Mouse (Mus musculus) large intestine, adult 2 months (tissue): ENCODE data around the gene Commd8. TPM values are rescaled to one million over a fixed set of nuclear protein-coding genes. Genes with fewer than 3 reads are reported as not detected.
"Not testable (repeated sequence)": the region's sequence is repeated elsewhere in the genome, so short reads cannot be mapped to it uniquely, and the experiment has no call there.

ENCODE experiments used
- DNase-seq: peaks from one replicate; pipeline ENCODE4 v3.0.0-alpha.2; 2012; ENCODE audit warnings: low read depth, low spot score
- WGBS: fragments of 180-500 bp; shearing (Covaris S2); methylation state at CpG from one replicate; pipeline ENCODE4 v1.1.7; 2018; 5-methylcytosine and 5-hydroxymethylcytosine counted together
- polyA plus RNA-seq: library from polyadenylated mRNA; depleted of rRNA; stranded (reverse); fragments of >200 nt; gene quantifications from 2 replicates; pipeline ENCODE4 v1.2.3, GENCODE M21; 2012

Commd8 gene
- polyA plus RNA-seq, 1 experiment = 4.8 TPM

- DNase-seq = no peak
- 28% methylated on average over 3 of the region's 3 CpGs for WGBS
Observed at GRCm38 (mm10) chr5:72172675-72173074, 4.7 kb upstream of the Commd8 start.

DNA sequence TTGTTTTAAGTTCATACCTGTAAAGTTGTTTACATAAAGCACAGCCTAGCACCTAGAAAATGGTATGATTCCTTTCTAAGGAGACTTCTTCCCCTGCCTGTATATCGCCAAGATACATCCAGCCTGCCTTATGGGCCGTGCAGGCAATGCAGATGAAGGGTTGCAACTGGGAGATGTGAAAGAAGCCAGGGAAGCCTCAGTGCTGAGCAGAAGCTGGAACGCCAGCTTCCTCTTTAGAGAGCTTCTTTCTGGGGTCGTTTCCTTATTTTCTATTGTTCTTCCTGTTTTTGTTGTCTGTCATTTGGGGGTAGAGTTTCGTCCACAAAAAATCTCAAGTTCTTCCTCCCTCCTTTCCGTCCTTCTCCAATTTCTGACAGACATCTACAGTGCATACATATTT lies 2.1 kb upstream of the Commd8 start:
- WGBS = 53% methylated on average over 6 of the region's 6 CpGs
- DNase-seq = no peak

GRCm38 (mm10) chr5:72168285-72168621 lies 264 bp upstream of the Commd8 start:
- 0% methylated on average over 4 of the region's 4 CpGs for WGBS
- no peak for DNase-seq

DNA sequence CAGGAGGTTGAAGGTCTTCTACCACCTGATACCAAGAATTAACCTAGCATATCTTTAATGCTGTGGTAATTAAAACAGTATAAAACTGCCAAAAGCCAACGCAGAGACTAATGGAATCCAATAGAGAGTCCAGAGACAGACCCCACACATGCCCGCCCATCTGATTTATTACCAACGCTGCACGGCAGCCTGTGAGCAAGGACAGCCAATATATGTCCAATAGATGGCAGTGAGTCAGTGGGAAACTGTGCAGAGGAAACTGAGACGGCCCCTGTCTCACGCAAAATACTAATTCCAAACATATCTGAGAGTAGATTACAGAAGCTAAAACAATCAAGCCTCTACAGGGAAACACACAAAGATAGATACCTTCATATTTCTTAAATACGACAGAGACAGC lies 3.6 kb downstream of the Commd8 start:
- 59% methylated on average over 7 of the region's 7 CpGs for WGBS

GRCm38 (mm10) chr5:72162855-72163254 lies 5.1 kb downstream of the Commd8 start:
- DNase-seq = no peak
- 85% methylated on average over 5 of the region's 5 CpGs for WGBS

More for the DNA sequence above, 3.6 kb downstream of the Commd8 start:
- DNase-seq = no peak

DNA sequence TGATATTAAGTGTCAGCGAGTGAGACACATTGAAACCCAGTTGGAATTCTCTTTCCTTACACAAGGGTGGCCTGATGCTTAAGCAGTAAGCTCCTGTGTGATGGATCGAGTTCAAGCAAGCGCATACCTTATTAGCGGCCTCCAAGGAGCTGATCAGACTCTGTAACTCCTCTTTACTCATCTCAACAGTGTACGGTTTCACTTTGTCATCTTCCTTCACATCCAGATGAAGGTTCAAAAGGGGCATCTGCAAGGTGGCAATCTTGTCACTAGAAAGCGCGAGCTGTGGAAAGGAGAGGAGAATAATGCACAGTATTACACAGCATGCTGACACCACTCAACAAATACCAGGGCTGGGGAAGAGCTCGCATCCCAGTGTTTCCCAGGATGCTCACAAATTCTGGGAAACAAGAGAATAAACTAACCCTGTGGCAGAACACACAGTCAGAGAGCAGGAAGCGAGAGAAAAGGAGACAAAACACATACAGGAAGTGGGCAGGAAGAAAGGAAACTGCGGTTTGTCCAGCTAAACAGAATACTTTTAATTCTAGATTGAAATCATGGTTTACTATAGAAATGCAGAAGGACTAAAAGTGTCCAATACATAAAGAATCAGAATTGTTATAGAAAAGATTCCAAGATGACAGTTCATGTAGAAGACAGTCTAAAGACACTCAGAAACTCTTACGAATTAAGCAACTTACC lies 7.1 kb downstream of the Commd8 start:
- DNase-seq = no peak
- WGBS = 84% methylated on average over 11 of the region's 11 CpGs

GRCm38 (mm10) chr5:72159537-72159936 lies 8.5 kb downstream of the Commd8 start:
- no peak for DNase-seq
- WGBS = 74% methylated on average over 6 of the region's 6 CpGs

DNA sequence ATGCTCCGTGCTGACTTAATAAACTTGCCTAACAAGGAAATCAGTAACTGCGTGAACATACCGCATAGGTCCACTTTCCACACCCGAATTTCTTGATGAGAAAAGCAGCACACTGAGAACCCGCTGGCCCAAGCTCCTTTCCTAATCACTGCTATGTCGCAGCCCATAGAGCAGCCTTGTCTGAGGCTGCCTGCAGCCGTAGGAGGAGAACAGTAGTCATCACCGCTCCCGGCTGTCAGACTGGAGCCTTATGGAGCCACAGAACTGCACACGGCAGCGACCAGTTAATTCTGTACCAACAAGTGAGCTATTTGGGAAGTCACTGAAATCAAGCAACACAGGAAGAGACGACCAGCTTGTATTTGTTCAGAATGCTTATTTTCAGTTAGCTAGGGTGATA lies 9.3 kb downstream of the Commd8 start:
- no peak for DNase-seq
- WGBS = 91% methylated on average over 12 of the region's 12 CpGs

DNA sequence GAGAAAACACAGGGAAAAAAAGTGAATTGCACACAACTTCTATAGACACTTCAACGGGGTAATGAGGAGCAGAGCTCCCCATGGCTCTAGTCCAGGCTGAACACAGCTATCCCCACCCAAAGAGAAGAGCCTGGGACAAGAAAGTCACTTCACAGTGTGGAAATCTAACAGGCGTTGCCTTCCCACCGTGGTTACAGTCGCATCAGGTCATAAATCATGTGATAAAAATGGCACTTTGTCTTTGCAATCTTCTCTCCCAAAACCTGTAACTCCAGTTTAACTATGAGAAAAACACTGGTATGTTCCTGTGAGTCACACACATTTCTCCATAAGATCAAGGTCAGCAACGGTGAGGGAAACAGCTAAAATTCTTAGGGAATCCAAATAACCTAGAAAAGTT lies 11.4 kb downstream of the Commd8 start:
- DNase-seq = no peak
- WGBS = 28% methylated on average over 5 of the region's 5 CpGs

DNA sequence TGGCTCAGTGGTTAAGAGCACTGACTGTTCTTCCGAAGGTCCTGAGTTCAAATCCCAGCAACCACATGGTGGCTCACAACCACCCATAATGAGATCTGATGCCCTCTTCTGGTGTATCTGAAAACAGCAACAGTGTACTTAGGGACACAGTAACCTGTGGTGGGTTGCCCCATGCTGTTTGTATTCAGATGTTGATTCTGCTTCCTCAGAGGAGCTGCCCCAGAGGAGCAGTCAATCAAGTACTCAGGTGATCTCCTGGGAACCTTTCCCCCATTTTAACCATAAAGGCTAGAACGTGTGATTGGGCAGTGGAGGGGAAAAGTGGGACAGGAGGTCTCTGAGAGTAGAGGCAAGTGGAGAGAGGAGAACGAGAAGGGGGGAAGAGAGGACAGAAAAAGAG lies 12.3 kb downstream of the Commd8 start:
- WGBS = 83% methylated on average over 3 of the region's 3 CpGs

GRCm38 (mm10) chr5:72150870-72151269 lies 17.1 kb downstream of the Commd8 start:
- 75% methylated on average over 5 of the region's 5 CpGs for WGBS
- no peak for DNase-seq

More for the DNA sequence above, 12.3 kb downstream of the Commd8 start:
- DNase-seq = not testable (repeated sequence)

GRCm38 (mm10) chr5:72148679-72149078 lies 19.3 kb downstream of the Commd8 start:
- WGBS = 69% methylated on average over 5 of the region's 5 CpGs
- DNase-seq = no peak

DNA sequence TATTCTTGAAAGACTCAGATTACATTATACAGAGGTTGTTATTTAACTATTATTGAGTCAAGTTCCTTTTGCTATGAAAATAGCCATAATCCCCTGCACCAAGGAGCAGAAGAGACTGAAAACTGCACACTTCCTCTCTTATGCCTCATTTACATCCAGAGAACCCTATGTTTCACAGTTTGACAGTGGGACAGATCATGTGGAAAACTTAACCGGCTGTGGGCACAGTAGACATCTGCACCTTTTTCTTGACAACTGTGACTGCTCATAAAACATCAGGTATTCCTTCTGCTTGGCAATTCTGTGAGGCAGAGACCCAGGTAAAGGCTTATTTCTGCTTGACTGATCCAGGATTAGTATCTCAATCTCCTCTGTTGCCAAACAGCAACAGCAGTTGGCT lies 28.4 kb downstream of the Commd8 start:
- WGBS = 49% methylated on average over 1 of the region's 1 CpGs
- no peak for DNase-seq

DNA sequence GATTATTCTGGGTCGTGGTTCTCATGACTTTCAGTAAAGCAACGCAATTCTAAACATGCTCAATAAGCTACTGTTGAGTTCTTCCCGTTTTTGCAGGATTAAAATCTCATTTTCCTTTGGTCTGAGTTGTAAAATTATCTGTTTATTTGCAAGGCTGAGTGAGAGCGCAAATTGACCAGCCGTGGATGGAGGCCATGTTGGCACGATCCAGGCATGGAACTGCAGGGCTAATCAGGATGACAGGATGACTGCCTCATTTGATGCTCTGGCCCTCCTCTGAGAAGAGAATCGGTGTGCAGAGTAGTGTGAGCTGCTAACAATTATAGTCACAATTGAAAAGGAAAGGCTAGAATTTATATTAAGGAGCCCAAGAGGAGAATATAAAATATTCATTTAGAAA lies 29.7 kb downstream of the Commd8 start:
- WGBS = 86% methylated on average over 7 of the region's 7 CpGs
- no peak for DNase-seq

- no peak for DNase-seq
- WGBS = 15% methylated on average over 2 of the region's 2 CpGs
Observed at GRCm38 (mm10) chr5:72133906-72134305, 34.1 kb downstream of the Commd8 start.

GRCm38 (mm10) chr5:72126681-72127080 lies 41.3 kb downstream of the Commd8 start:
- no peak for DNase-seq
- WGBS = 92% methylated on average over 4 of the region's 4 CpGs

GRCm38 (mm10) chr5:72122414-72123037 lies 45.5 kb downstream of the Commd8 start:
- DNase-seq = no peak
- WGBS = 82% methylated on average over 6 of the region's 6 CpGs
